Mouse (Mus musculus) embryonic facial prominence, embryonic 13.5 days (tissue): ENCODE results near the gene Grm8. TPM values are rescaled to one million over a fixed set of nuclear protein-coding genes. Genes with fewer than 3 reads are reported as not detected.

Experiments
- ATAC-seq: fragments of 200-750 bp; cut with Nextera tagmentation; 2 replicates; pipeline ENCODE4 v1.8.0; 2017; ENCODE audit warnings: low read depth; ENCODE audit not compliant: insufficient number of reproducible peaks, insufficient read depth, low FRiP score, low TSS enrichment
- H3K27ac ChIP-seq: fragments of 300-500 bp; sonication (generic); 2 replicates; pipeline ENCODE4 v1.5.1; 2015; ENCODE audit warnings: moderate library complexity, mild to moderate bottlenecking, inconsistent platforms
- H3K27me3 ChIP-seq: fragments of 300-500 bp; sonication (generic); 2 replicates; pipeline ENCODE4 v1.6.1; 2015; ENCODE audit warnings: mild to moderate bottlenecking, inconsistent platforms
- H3K36me3 ChIP-seq: fragments of 300-500 bp; sonication (generic); 2 replicates; pipeline ENCODE4 v1.6.1; 2015; ENCODE audit warnings: mild to moderate bottlenecking, inconsistent platforms
- H3K4me1 ChIP-seq: fragments of 300-500 bp; sonication (generic); 2 replicates; pipeline ENCODE4 v1.6.1; 2015; ENCODE audit warnings: inconsistent platforms
- H3K4me2 ChIP-seq: fragments of 300-500 bp; sonication (generic); 2 replicates; pipeline ENCODE4 v1.6.1; 2015; ENCODE audit warnings: moderate library complexity, mild to moderate bottlenecking, inconsistent platforms
- H3K4me3 ChIP-seq: fragments of 300-500 bp; sonication (generic); 2 replicates; pipeline ENCODE4 v1.5.1; 2015; ENCODE audit warnings: mild to moderate bottlenecking, inconsistent platforms
- H3K9ac ChIP-seq: fragments of 300-500 bp; sonication (generic); 2 replicates; pipeline ENCODE4 v1.6.1; 2015; ENCODE audit warnings: mild to moderate bottlenecking, inconsistent platforms
- H3K9me3 ChIP-seq: fragments of 300-500 bp; sonication (generic); 2 replicates; pipeline ENCODE4 v1.6.1; 2016; ENCODE audit warnings: inconsistent platforms
- WGBS: fragments of 180-500 bp; shearing (Covaris S2); methylation state at CpG from one replicate; pipeline ENCODE4 v1.1.7; 2015; ENCODE audit warnings: mixed read lengths; 5-methylcytosine and 5-hydroxymethylcytosine counted together
- polyA plus RNA-seq: library from polyadenylated mRNA; unstranded; fragments of >200 nt; fragmentation: Nextera tagmentation; extraction: Ambion mirVana; gene quantifications from 2 replicates; pipeline ENCODE4 v1.2.1, GENCODE M21; 2015

The Grm8 gene
- 3.7 and 4.2 TPM in 2 replicates for polyA plus RNA-seq

DNA sequence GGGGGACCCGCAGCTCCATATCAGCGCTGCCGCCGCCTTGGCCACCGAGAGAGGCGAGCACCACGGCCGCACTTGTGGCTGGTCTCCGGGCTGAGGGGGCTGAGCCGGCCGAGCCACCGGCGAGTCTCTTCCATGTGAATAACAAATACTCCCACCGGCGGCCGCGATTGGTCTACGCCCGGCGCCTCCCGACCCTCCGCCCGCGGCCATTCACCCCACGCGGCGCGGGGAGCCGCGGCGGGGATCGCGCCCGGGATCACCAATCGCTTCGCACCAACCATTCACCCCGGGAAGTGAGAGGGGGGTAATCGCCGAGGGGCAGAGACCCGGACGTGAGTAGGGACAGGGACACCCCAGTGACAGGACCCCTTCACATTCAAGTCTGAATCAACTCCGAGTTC lies at the start of gene Grm8:
Grm8 (minus strand) TSS at position 178 of the 401 bp plus-strand sequence.
- no peak for ATAC-seq
- WGBS, result under 1% methylated on average over 41 of the region's 42 CpGs
- peak within 1 kb of the TSS; percentile 100 for H3K4me2 ChIP-seq

DNA sequence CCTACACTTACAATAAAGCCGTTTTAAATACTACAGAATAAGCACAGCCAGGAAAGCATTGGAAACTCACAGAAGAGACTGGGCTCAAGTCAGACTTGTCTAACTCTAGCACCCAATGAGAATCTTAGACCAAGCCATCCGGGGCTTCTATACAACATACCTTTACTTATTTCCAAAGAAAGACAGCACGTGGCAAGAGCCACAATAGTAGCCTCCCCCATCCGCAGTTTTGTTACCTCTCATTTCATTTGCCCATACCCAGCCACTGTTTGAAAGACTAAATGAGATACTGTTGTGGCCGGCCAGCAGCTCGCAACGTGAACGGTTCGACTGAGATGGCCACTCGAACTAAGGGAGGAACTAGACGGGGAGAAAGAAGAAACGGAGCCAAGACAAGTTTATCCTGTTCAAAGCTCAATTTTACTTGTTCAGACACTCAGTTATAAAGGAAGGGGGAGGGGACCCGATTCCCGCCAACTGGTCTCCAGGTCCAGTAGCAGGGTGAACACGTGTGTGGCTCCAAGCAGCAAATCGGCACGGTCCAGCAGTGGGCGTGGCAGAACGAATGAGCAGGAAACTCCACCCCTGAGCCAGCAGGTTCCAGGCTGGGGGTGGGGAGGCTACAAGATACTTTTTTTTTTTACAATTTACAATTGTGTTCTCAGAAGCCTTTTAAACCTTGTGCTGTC lies 35.0 kb upstream of the Grm8 start:
- Histone ChIP-seq H3K27ac (no peak overlapping the region), H3K9ac (no peak overlapping the region), H3K36me3 (no peaks in the 10 kb centered on the region), H3K4me1 (no peaks in the 10 kb centered on the region), H3K9me3 (no peaks in the 10 kb centered on the region), H3K4me3 (no peak overlapping the region), H3K27me3 (no peaks in the 10 kb centered on the region), H3K4me2 (no peak overlapping the region)
- WGBS, result 71% methylated on average over 19 of the region's 19 CpGs
- no peak for ATAC-seq

More for the DNA sequence above, at the start of gene Grm8:
- Histone ChIP-seq H3K9me3 (no peaks in the 10 kb centered on the region), H3K36me3 (no peaks in the 10 kb centered on the region), H3K4me3 (peak within 1 kb of the TSS; percentile 54), H3K9ac (peak within 1 kb of the TSS; percentile 69), H3K4me1 (peaks cover 14% of the 10 kb centered on the region), H3K27ac (no peak within 1 kb of the TSS), H3K27me3 (peaks cover 70% of the 10 kb centered on the region)

DNA sequence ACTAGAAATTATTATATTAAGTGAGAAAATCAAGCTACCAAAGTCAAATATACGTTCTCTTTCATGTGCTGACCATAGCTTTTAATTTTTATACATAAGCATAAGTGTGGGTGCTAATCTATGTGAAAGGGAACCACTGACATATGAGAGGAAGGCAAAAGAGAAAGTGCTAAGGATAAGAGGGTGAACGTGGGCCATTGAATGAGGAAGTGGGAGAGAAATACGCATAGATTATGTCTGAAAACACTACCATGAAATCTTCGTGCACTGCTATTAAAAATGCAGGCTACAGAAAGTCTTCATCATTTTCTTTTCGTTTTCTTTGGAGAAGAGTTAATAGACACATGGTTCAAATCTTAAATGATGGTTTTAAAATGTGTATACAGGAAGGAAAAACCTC lies 25.4 kb upstream of the Grm8 start:
- Histone ChIP-seq H3K9me3 (no peaks in the 10 kb centered on the region), H3K9ac (no peak overlapping the region), H3K4me3 (no peak overlapping the region), H3K4me1 (no peaks in the 10 kb centered on the region), H3K27me3 (no peaks in the 10 kb centered on the region), H3K27ac (no peak overlapping the region), H3K4me2 (no peak overlapping the region), H3K36me3 (no peaks in the 10 kb centered on the region)
- ATAC-seq, result no peak
- 69% methylated on average over 5 of the region's 5 CpGs for WGBS

DNA sequence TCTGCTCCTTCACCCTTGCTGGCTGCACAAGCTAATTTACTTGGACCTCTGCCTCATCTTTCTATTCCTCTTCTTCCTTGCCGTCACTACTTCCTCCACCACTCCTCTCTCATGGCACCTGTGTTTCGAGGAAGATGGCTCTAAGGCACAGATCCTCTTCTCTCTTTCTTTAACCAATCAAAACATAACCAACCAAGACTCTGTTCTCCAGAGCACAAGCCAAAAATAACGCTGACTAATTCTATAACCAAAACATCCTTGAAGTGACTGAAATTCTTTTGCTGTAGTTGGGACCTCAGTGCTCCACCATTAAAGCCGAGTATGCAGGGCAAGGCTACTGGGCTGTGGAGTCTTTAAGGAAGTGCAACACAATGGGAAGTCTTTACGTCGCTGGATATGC lies 11.5 kb upstream of the Grm8 start:
- no peaks in the 10 kb centered on the region for H3K36me3 ChIP-seq
- H3K27ac ChIP-seq, result no peak overlapping the region
- ATAC-seq, result no peak
- no peak overlapping the region for H3K4me3 ChIP-seq
- 70% methylated on average over 6 of the region's 6 CpGs for WGBS
- no peaks in the 10 kb centered on the region for H3K4me1 ChIP-seq
- H3K9ac ChIP-seq, result no peak overlapping the region
- H3K27me3 ChIP-seq, result no peaks in the 10 kb centered on the region
- no peaks in the 10 kb centered on the region for H3K9me3 ChIP-seq
- no peak overlapping the region for H3K4me2 ChIP-seq

DNA sequence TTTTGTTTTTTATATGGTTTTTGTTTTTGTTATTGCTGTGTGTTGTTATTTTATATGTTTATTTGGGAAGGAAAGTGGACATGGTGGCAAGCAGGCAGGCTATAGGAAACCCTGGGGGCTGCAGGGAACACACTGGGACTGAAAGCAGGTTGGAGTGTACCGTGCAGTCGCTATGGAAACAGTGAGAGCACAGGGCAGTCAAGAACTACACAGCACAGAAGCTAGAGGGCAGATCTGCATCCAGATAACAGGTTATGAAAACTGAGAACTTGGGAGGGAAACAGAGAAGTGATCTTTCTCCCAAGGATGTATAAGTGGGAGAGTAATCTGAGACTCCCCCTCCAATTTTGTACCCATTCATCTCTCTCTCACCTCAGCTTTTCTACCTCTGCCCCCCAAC lies 7.4 kb upstream of the Grm8 start:
- Histone ChIP-seq H3K4me2 (no peak overlapping the region), H3K27ac (no peak overlapping the region), H3K9me3 (no peaks in the 10 kb centered on the region), H3K27me3 (peaks cover 4% of the 10 kb centered on the region), H3K4me3 (no peak overlapping the region), H3K4me1 (no peaks in the 10 kb centered on the region), H3K36me3 (no peaks in the 10 kb centered on the region), H3K9ac (no peak overlapping the region)
- 12% methylated on average over 2 of the region's 2 CpGs for WGBS
- ATAC-seq, result no peak

DNA sequence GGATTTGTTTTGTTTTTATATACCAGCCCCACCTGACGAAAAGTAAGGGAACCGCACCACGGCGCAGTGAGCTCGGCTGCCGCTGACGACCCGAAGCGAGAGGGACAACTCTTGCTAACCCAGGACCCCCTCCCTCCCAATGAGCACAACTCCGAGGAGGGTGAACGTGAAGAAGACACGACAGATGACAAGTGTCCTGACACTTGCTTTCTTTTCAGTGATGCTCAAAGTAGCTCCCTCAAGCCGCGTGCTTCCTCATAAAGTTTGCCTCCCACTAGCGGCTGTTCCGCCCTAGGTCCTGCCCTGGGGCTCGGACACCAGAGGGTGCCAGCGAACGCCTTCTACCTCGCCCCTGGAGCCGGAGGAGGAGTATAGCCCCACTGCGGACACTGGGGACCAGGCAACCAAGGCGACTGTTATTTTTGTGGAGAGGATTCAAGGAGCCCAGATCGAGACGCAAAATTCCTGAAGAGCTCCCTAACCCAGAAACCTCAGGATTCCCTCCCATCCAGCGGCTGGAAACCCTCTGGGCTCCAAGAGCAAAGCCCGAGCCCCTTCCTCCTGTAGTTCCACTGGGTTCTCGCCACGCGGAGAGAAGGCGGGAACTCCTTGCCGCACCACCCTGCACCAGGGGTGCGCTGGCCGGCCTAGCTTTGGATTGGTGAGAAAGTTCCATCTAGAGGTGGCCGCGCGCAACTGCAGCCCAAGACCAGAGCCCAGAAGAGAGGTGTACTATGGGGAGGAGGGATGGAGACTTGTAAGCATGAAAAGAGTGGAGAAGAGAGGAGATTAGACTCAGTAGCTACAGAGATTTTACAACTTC lies 644 bp upstream of the Grm8 start:
- under 1% methylated on average over 37 of the region's 37 CpGs for WGBS
- peak; percentile 83 for ATAC-seq
- H3K36me3 ChIP-seq, result no peaks in the 10 kb centered on the region
- H3K4me1 ChIP-seq, result peaks cover 14% of the 10 kb centered on the region
- H3K9me3 ChIP-seq, result no peaks in the 10 kb centered on the region
- peak overlapping the region; percentile 54 for H3K4me3 ChIP-seq
- no peak overlapping the region for H3K27ac ChIP-seq
- H3K9ac ChIP-seq, result peak overlapping the region; percentile 69
- H3K27me3 ChIP-seq, result peaks cover 64% of the 10 kb centered on the region
- peak overlapping the region; percentile 100 for H3K4me2 ChIP-seq

DNA sequence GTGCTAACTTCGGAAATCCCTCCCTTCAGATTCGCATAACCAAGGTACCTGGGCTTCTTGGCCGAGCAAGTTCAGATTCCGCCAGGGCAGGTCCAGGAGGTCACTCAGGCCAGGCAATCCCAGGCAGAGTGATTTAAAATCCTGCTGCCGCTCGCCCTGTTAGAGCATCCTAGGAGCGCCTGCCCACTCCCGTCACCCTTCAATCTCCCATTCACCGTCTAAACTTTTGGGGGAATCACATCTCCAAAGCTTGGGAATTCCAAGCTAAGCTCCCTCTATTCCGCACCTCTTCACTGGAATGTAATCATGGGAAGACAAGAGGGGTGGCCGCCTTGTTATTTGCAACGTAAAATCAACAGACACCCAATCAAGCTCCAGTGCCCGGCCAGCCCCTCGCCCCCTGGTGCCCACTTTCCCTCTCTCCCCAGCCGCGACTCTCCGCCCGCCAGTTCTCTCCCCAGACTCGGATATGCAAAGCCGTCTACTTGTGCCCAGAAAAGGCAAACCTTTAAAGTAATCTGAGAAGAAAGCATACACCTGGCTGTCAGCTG lies 652 bp downstream of the Grm8 start:
- Histone ChIP-seq H3K36me3 (no peaks in the 10 kb centered on the region), H3K4me2 (peak overlapping the region; percentile 100), H3K9me3 (no peaks in the 10 kb centered on the region), H3K27ac (no peak overlapping the region), H3K9ac (peak overlapping the region; percentile 69), H3K4me3 (peak overlapping the region; percentile 54), H3K27me3 (peaks cover 74% of the 10 kb centered on the region), H3K4me1 (peaks cover 14% of the 10 kb centered on the region)
- ATAC-seq, result no peak
- under 1% methylated on average over 20 of the region's 20 CpGs for WGBS

DNA sequence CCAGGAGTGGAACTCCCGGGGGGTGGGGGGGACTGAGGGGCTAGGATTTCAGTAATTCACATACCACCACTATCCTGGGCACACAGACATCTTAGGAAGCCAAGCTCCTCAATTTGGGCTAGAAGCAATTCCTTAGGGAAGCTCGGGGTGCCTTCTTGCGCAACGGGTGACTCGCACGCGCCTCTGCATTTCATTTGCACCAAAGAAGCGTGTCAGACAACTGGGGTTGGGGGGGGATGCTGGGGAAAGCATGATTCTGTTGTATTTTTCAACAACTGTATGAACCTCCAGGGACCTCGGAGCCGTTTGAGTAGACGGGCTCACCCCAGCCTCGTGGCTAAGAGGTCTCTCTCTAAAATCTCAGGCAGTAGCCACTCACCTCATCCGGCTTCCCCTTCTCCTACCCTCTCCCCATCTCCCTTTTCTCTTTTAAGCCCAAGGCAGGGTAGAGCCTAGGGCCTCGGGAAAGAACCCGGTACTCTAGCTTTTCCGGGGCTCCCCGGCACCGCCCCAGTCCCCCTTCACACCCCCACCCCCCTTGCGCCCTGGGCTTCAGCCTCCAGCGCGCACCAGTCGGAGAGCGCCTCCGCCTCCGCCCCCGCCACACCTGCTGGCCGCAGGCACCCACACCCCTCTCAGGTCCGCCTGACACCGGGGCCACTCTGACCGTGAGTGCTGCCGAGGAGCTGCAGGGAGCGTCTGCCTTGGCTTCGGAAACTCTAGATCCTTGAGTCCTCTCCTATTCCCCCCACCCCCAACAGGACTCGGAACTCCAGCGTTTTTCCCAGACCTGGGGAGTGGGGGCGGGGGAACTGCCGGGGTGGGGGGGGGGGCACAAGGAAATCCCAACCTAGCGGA lies 1.5 kb downstream of the Grm8 start:
- Histone ChIP-seq H3K27me3 (peaks cover 74% of the 10 kb centered on the region), H3K9ac (peak overlapping the region; percentile 32; the same call in 1 of the 2 replicates)
- no peak for ATAC-seq

DNA sequence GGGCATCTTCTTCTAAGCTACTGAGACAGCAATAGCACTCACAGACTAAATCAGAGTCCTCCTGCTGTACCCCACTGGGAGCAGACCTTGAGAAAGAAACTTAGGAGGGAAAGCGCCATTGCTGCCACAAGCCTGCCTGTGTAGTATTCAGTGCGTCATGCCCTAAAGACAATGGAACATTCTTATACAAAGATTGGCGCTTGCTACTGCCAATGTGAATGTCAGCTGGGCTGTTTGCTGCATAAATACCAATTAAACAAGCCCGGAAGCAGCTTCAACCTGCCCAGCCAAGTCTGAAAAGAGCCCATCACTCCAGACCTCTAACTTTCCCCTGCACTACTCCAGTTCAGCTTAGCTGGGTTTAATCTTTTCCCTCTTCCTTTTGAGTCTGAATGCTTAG lies 2.9 kb downstream of the Grm8 start:
- Histone ChIP-seq H3K27me3 (peaks cover 68% of the 10 kb centered on the region), H3K4me2 (no peak overlapping the region), H3K4me1 (peaks cover 14% of the 10 kb centered on the region), H3K9me3 (no peaks in the 10 kb centered on the region), H3K4me3 (no peak overlapping the region), H3K36me3 (no peaks in the 10 kb centered on the region), H3K27ac (no peak overlapping the region), H3K9ac (no peak overlapping the region)
- no peak for ATAC-seq
- 3% methylated on average over 4 of the region's 4 CpGs for WGBS

More for the DNA sequence above, 1.5 kb downstream of the Grm8 start:
- peak overlapping the region; percentile 54 for H3K4me3 ChIP-seq
- no peak overlapping the region for H3K27ac ChIP-seq
- peaks cover 14% of the 10 kb centered on the region for H3K4me1 ChIP-seq
- WGBS, result under 1% methylated on average over 38 of the region's 38 CpGs
- H3K4me2 ChIP-seq, result peak overlapping the region; percentile 100
- no peaks in the 10 kb centered on the region for H3K9me3 ChIP-seq
- no peaks in the 10 kb centered on the region for H3K36me3 ChIP-seq

DNA sequence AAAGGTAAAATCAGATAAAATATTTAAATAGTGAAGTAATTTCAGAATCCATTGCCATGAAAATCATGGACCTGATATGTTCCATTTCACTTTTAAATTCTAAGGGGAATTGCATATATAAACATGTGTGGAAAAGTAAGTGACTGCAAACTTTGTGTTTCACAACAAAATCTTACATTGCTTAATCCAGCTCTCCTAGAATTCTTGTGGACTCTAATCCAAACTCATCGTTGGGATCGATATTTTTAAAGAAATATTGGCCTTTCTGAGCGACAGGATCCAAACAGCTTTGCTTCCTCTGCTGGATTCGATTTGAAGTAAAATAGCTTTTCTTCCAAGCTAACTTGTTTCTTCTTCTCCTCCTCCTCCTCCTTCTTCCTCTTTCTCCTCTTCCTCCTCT lies 6.1 kb downstream of the Grm8 start:
- ATAC-seq, result no peak
- Histone ChIP-seq H3K27me3 (peaks cover 42% of the 10 kb centered on the region), H3K9me3 (no peaks in the 10 kb centered on the region), H3K27ac (no peak overlapping the region), H3K4me2 (no peak overlapping the region), H3K36me3 (no peaks in the 10 kb centered on the region), H3K9ac (no peak overlapping the region), H3K4me3 (no peak overlapping the region), H3K4me1 (peaks cover 10% of the 10 kb centered on the region)
- WGBS, result 94% methylated on average over 4 of the region's 4 CpGs

DNA sequence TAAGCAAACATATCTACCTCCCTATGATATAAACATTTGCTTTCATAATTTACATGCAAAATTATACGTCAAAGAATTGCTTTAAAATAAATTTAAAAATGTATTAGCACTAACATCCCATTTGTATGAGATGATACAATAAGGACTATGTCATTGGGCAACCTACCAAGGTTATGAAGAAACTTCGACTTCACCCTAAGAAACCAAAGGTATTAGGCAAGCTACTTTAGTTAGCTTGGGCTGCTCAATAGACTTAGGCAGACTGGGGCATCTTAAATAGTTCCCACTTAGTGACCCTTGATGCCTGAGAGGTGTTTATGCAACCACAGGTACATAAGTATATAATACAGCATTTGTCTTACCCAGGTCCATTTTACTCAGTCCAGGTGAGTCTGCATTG lies 19.5 kb downstream of the Grm8 start:
- H3K27ac ChIP-seq, result no peak overlapping the region
- H3K4me1 ChIP-seq, result no peaks in the 10 kb centered on the region
- WGBS, result 88% methylated on average over 2 of the region's 2 CpGs
- no peaks in the 10 kb centered on the region for H3K36me3 ChIP-seq
- ATAC-seq, result no peak
- H3K4me2 ChIP-seq, result no peak overlapping the region
- no peaks in the 10 kb centered on the region for H3K27me3 ChIP-seq
- no peak overlapping the region for H3K4me3 ChIP-seq
- no peak overlapping the region for H3K9ac ChIP-seq
- no peaks in the 10 kb centered on the region for H3K9me3 ChIP-seq
